Mouse (Mus musculus) lung, embryonic 14.5 days (tissue): ENCODE results near the gene Atxn7l3. TPM values are rescaled to one million over a fixed set of nuclear protein-coding genes. Genes with fewer than 3 reads are reported as not detected.

Experiments used
- ATAC-seq: fragments of 200-750 bp; cut with Nextera tagmentation; 2 replicates; pipeline ENCODE4 v1.8.0; 2017; ENCODE audit warnings: mild to moderate bottlenecking, moderate TSS enrichment, moderate library complexity; ENCODE audit not compliant: insufficient read depth
- DNase-seq: peaks from one replicate; pipeline ENCODE4 v3.0.0-alpha.2; 2015
- H3K27ac ChIP-seq: fragments of 300-500 bp; sonication (generic); 2 replicates; pipeline ENCODE4 v1.5.1; 2014; ENCODE audit warnings: low read depth, mild to moderate bottlenecking, moderate library complexity
- H3K27me3 ChIP-seq: fragments of 300-500 bp; sonication (generic); 2 replicates; pipeline ENCODE4 v1.6.1; 2014; ENCODE audit warnings: low read length, control low read depth; ENCODE audit not compliant: insufficient read depth
- H3K36me3 ChIP-seq: fragments of 300-500 bp; sonication (generic); 2 replicates; pipeline ENCODE4 v1.6.1; 2014; ENCODE audit warnings: control low read depth; ENCODE audit not compliant: insufficient read depth
- H3K4me1 ChIP-seq: fragments of 300-500 bp; sonication (generic); 2 replicates; pipeline ENCODE4 v1.6.1; 2014; ENCODE audit warnings: antibody characterized with exemption, control low read depth; ENCODE audit not compliant: insufficient read depth
- H3K4me2 ChIP-seq: fragments of 300-500 bp; sonication (generic); 2 replicates; pipeline ENCODE4 v1.6.1; 2014; ENCODE audit warnings: mild to moderate bottlenecking
- H3K4me3 ChIP-seq: fragments of 300-500 bp; sonication (generic); 2 replicates; pipeline ENCODE4 v1.5.1; 2014; ENCODE audit warnings: low read depth, low read length
- H3K9ac ChIP-seq: fragments of 300-500 bp; sonication (generic); 2 replicates; pipeline ENCODE4 v1.6.1; 2014
- H3K9me3 ChIP-seq: fragments of 300-500 bp; sonication (generic); 2 replicates; pipeline ENCODE4 v1.6.1; 2016; ENCODE audit warnings: low read depth, low read length, control low read depth
- CTCF ChIP-seq: IDR thresholded peaks from 2 replicates; pipeline ENCODE4 v1.5.1; 2016; ENCODE audit warnings: antibody characterized with exemption, low read depth
- WGBS: fragments of 180-500 bp; shearing (Covaris S2); extraction: QIAGEN DNeasy Blood & Tissue Kit; methylation state at CpG from one replicate; pipeline ENCODE4 v1.1.7; 2014; 5-methylcytosine and 5-hydroxymethylcytosine counted together
- polyA plus RNA-seq: library from polyadenylated mRNA; unstranded; fragments of >200 nt; fragmentation: Nextera tagmentation; extraction: Ambion mirVana; gene quantifications from 2 replicates; pipeline ENCODE4 v1.2.1, GENCODE M21; 2014

Atxn7l3 gene
- polyA plus RNA-seq, 1 experiment from 2014 or later: 17.4 TPM

DNA sequence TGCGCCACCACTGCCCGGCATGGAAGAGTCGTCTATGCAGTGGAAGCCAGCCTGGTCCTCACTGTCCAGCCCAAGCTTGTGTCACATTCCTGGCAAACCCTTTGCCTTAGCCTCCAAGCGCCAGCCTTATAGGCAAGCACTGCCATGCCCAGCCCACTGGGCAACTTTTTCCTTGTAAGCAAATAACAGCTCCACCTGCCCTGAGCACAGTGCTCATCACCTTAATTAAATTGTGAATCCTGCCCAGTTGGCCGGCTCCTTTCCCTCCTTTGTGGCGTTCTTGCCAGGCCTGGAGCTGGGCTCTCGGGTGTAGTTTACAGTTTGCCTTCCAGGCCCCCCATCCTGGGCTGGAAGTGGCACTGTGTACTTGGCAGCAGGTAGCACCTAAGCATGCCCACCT, 33.2 kb downstream of the Atxn7l3 start:
- no peak for ATAC-seq
- Histone ChIP-seq H3K9me3 (no peaks in the 10 kb centered on the region), H3K4me3 (no peak overlapping the region), H3K4me1 (no peaks in the 10 kb centered on the region), H3K9ac (no peak overlapping the region), H3K36me3 (peaks cover 52% of the 10 kb centered on the region), H3K27me3 (no peaks in the 10 kb centered on the region), H3K4me2 (no peak overlapping the region), H3K27ac (no peak overlapping the region)
- WGBS: 94% methylated on average over 7 of the region's 7 CpGs
- DNase-seq: no peak
- TF ChIP-seq CTCF: no peak

DNA sequence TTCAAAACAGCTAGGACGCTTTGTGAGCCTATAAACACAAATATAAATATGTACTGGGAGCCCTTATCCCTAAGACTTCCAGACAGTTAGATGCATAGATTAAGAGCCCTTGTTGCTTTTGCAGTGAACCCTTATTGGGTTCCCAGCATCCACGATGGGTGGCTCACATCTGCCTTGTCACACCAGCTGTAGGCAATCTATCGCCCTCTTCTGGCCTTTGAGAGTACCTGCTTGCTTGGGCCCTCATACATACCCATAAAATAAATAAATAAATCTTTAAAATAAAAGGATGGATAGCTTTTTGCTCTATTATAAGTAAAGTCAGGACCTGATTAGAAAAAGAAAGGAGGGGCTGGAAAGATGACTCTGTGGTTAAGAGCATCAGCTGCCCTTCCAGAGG, 37.9 kb downstream of the Atxn7l3 start:
- no peak overlapping the region for H3K9ac ChIP-seq
- no peak overlapping the region for H3K4me3 ChIP-seq
- peak; percentile 28 for TF ChIP-seq CTCF
- H3K4me2 ChIP-seq: no peak overlapping the region
- 83% methylated on average over 3 of the region's 3 CpGs for WGBS
- peaks cover 85% of the 10 kb centered on the region for H3K36me3 ChIP-seq
- no peak overlapping the region for H3K27ac ChIP-seq
- no peaks in the 10 kb centered on the region for H3K9me3 ChIP-seq
- no peaks in the 10 kb centered on the region for H3K4me1 ChIP-seq
- H3K27me3 ChIP-seq: no peaks in the 10 kb centered on the region
- DNase-seq (peak; percentile 42), ATAC-seq (no peak)

DNA sequence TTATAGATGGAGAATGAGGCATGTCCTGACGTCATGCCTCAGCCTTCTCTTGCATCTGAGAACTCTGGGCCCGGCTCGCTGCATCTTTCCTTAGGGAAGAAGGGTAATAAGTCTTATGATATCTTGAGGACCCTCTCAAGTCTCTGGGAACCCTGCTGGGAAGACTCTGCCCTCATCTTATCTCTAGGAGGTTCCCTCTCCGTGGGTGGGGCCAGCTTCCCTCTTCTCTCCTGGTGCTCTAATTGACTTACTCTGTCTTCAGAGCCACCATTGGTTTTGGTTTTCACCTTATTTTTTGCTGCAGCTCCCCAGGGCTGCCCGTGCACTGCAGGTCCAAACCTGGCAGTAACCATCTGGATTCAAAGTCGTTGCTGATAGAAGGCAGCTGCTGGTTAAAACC, 38.3 kb downstream of the Atxn7l3 start:
- H3K27me3 ChIP-seq: no peaks in the 10 kb centered on the region
- 70% methylated on average over 6 of the region's 6 CpGs for WGBS
- no peak for ATAC-seq
- no peaks in the 10 kb centered on the region for H3K9me3 ChIP-seq
- no peak for DNase-seq
- H3K4me2 ChIP-seq: no peak overlapping the region
- H3K4me3 ChIP-seq: no peak overlapping the region
- H3K9ac ChIP-seq: no peak overlapping the region
- no peak overlapping the region for H3K27ac ChIP-seq
- TF ChIP-seq CTCF: no peak
- H3K36me3 ChIP-seq: peaks cover 81% of the 10 kb centered on the region
- no peaks in the 10 kb centered on the region for H3K4me1 ChIP-seq

DNA sequence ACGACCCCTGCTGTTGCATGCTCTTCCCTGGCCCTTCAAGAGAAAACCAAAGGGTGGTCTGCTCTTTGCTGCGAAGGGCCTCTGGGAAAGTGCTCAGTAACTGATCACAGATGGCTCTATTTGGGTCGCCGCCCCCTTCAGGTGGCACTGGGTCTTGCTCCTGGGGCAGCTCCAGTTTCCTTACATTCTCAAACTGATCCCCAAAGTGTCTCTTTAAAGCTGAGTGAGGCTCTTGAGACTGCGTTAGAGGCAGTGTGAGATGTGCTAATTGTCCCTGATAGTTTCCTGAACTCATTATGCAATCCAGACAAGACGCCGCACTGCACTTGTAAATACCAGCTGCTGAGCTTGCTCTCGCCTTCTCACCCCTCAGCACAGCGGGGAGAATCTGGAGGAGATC, 38.9 kb downstream of the Atxn7l3 start:
- 41% methylated on average over 9 of the region's 9 CpGs for WGBS
- Histone ChIP-seq H3K27me3 (no peaks in the 10 kb centered on the region), H3K4me3 (no peak overlapping the region), H3K36me3 (peaks cover 82% of the 10 kb centered on the region), H3K4me1 (no peaks in the 10 kb centered on the region), H3K9me3 (no peaks in the 10 kb centered on the region), H3K4me2 (no peak overlapping the region), H3K27ac (no peak overlapping the region), H3K9ac (no peak overlapping the region; the same call in 1 of the 2 replicates)
- ATAC-seq: no peak
- TF ChIP-seq CTCF: peak; percentile 57
- peak; percentile 51 for DNase-seq

GRCm38 (mm10) chr11:102249351-102250090, 46.9 kb downstream of the Atxn7l3 start:
- TF ChIP-seq CTCF: no peak
- no peak overlapping the region for H3K27ac ChIP-seq
- no peak for ATAC-seq
- no peaks in the 10 kb centered on the region for H3K27me3 ChIP-seq
- H3K4me1 ChIP-seq: 0 out of 2 replicates have a peak, but pooled peaks cover 5% of the 10 kb centered on the region
- no peak for DNase-seq
- H3K9me3 ChIP-seq: no peaks in the 10 kb centered on the region
- peak overlapping the region; percentile 77 for H3K9ac ChIP-seq
- H3K4me3 ChIP-seq: peak overlapping the region; percentile 80
- peak overlapping the region; percentile 77 for H3K4me2 ChIP-seq
- H3K36me3 ChIP-seq: peaks cover 29% of the 10 kb centered on the region
- 10% methylated on average over 9 of the region's 9 CpGs for WGBS

DNA sequence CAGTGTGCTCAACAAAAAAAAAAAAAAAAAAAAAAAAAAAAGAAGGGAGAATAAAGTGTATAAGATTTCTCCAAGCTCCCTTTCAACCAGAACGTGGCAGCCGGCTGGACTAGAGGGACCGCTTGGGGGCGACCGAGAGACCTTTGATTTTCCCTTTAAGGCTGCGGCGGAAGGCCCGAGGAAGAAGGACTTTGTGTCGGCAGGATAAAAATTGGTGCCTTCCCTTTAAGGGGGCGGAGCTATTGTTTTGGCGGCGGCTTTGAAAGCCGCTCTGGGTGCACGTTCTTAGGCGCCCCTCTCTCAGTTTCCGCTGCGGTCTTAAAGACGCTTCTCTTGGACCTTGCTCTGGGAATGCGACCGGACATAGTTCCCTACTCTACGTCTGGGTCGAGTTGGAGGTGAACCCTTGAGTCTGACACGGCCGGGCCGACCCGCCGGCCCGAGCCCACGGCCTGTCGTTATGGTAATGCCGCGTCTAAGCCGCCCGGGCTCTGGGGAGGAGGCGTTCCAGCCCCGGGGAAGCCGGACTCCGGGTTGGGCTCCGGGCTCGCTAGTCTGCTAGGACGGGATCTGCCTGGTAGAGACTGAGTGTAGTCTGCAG, 47.7 kb downstream of the Atxn7l3 start, which contains the start of gene BC030867:
Gene BC030867, plus strand, starts transcription at position 253 of the 601 bp plus-strand sequence.
- 1% methylated on average over 41 of the region's 41 CpGs for WGBS
- no peaks in the 10 kb centered on the region for H3K27me3 ChIP-seq
- DNase-seq: peak; percentile 100
- H3K4me1 ChIP-seq: 0 out of 2 replicates have a peak, but pooled peaks cover 5% of the 10 kb centered on the region
- peak within 1 kb of the TSS; percentile 77 for H3K4me2 ChIP-seq
- no peaks in the 10 kb centered on the region for H3K9me3 ChIP-seq
- TF ChIP-seq CTCF: peak; percentile 79
- H3K4me3 ChIP-seq: peak within 1 kb of the TSS; percentile 80
- H3K9ac ChIP-seq: peak within 1 kb of the TSS; percentile 77
- peak within 1 kb of the TSS; percentile 69 for H3K27ac ChIP-seq
- peaks cover 22% of the 10 kb centered on the region for H3K36me3 ChIP-seq
- ATAC-seq: peak; percentile 72

DNA sequence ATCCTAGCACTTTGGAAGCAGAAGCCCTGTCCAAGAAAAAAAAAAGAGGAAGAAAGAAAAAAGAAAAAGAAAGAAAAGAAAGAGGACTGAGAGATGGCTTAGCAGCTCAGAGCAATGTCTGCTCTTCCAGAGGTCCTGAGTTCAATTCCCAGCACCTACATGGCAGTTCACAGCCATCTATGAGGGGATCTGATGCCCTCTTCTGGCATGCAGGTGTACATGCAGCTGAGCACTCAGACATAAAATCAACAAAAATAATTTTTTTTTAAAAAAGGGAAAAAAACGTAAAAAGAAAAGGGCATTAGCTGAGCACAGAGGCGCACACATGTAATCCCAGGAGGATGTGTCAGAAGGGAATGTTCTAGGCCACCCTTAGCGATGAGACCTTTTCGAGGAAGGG, 49.6 kb downstream of the Atxn7l3 start:
- peak; percentile 45 for TF ChIP-seq CTCF
- Histone ChIP-seq H3K4me3 (no peak overlapping the region), H3K9ac (no peak overlapping the region), H3K27ac (no peak overlapping the region), H3K36me3 (peaks cover 13% of the 10 kb centered on the region; the same call in 1 of the 2 replicates), H3K9me3 (no peaks in the 10 kb centered on the region), H3K27me3 (no peaks in the 10 kb centered on the region), H3K4me2 (no peak overlapping the region), H3K4me1 (0 out of 2 replicates have a peak, but pooled peaks cover 5% of the 10 kb centered on the region)
- no peak for DNase-seq
- 89% methylated on average over 4 of the region's 4 CpGs for WGBS
- no peak for ATAC-seq
